Mouse (Mus musculus): ENCODE measurements around the gene Plcb2.
A peak's percentile ranks its signal among the peaks of the same experiment; 100 is the strongest.

- TF ChIP-seq HCFC1 (IDR thresholded peaks at IDR 0.05; ENCODE audit: low read depth, low read length), result no peak
- TF ChIP-seq TBP (IDR thresholded peaks at IDR 0.05; ENCODE audit: low read depth, low read length), result no peak
- no peak for TF ChIP-seq CTCF (IDR thresholded peaks at IDR 0.05 in 2 of 3, conservative IDR thresholded peaks at IDR 0.05 in 1 of 3; ENCODE audit: control insufficient read depth in 1 of 3, insufficient read depth in 1 of 3, low read depth in 2 of 3, low read length in 3 of 3, poor library complexity in 1 of 3, severe bottlenecking in 1 of 3)
- TF ChIP-seq EP300 (IDR thresholded peaks at IDR 0.05; ENCODE audit: low read depth in 1 of 2, low read length in 2 of 2), result peak in 1 of 2 experiments; percentile 4; a peak in 2 of 4 replicates
- TF ChIP-seq POLR2A (IDR thresholded peaks at IDR 0.05; ENCODE audit: control insufficient read depth in 1 of 2, insufficient read depth in 1 of 2, low read depth in 1 of 2, low read length in 2 of 2, poor library complexity in 1 of 2), result no peak; a peak in 1 of 4 replicates
- TF ChIP-seq UBTF (IDR thresholded peaks at IDR 0.05; ENCODE audit: borderline replicate concordance, insufficient read depth, low read depth, low read length), result no peak
- TF ChIP-seq SIN3A (IDR thresholded peaks at IDR 0.05; ENCODE audit: low read length), result peak; percentile 56; the same call in 1 of the 2 replicates
- no peak for TF ChIP-seq MAFK (IDR thresholded peaks at IDR 0.05; ENCODE audit: borderline replicate concordance, low read depth, low read length)
Measured at GRCm38 (mm10) chr2:118659493-118659892, 68.7 kb downstream of the Plcb2 start.

Measured in MEL (cell line).